Mouse (Mus musculus) midbrain, postnatal 0 days (tissue): ENCODE measurements around the gene Gabrd. TPM values are rescaled to one million over a fixed set of nuclear protein-coding genes. Genes with fewer than 3 reads are reported as not detected.
A peak's percentile ranks its signal among the peaks of the same experiment; 100 is the strongest.

Experiments
- ATAC-seq: fragments of 200-750 bp; cut with Nextera tagmentation; 2 replicates; pipeline ENCODE4 v1.8.0; 2017; ENCODE audit warnings: moderate number of reproducible peaks, mild to moderate bottlenecking, moderate TSS enrichment, moderate library complexity; ENCODE audit not compliant: low FRiP score
- DNase-seq: peaks from one replicate; pipeline ENCODE4 v3.0.0-alpha.2; 2015; ENCODE audit warnings: low spot score
- H3K27ac ChIP-seq: fragments of 300-500 bp; sonication (generic); 2 replicates; pipeline ENCODE4 v1.5.1; 2014; ENCODE audit warnings: low read depth, mild to moderate bottlenecking, low read length, mixed read lengths
- H3K27me3 ChIP-seq: fragments of 300-500 bp; sonication (generic); 2 replicates; pipeline ENCODE4 v1.6.1; 2014; ENCODE audit warnings: low read length, control low read depth, mixed read lengths; ENCODE audit not compliant: insufficient read depth
- H3K36me3 ChIP-seq: fragments of 300-500 bp; sonication (generic); 2 replicates; pipeline ENCODE4 v1.6.1; 2014; ENCODE audit warnings: low read length, control low read depth, mixed read lengths; ENCODE audit not compliant: insufficient read depth
- H3K4me1 ChIP-seq: fragments of 300-500 bp; sonication (generic); 2 replicates; pipeline ENCODE4 v1.6.1; 2014; ENCODE audit warnings: mild to moderate bottlenecking, control low read depth, antibody characterized with exemption, low read length, mixed read lengths; ENCODE audit not compliant: insufficient read depth
- H3K4me2 ChIP-seq: fragments of 300-500 bp; sonication (generic); 2 replicates; pipeline ENCODE4 v1.6.1; 2014; ENCODE audit warnings: low read depth, mild to moderate bottlenecking, low read length, mixed read lengths; ENCODE audit not compliant: poor library complexity, severe bottlenecking
- H3K4me3 ChIP-seq: fragments of 300-500 bp; sonication (generic); 2 replicates; pipeline ENCODE4 v1.5.1; 2014; ENCODE audit warnings: low read depth, mild to moderate bottlenecking, low read length, moderate library complexity
- H3K9ac ChIP-seq: fragments of 300-500 bp; sonication (generic); replicated peaks from 2 replicates; pipeline ENCODE4 v1.6.1; 2014; ENCODE audit warnings: mild to moderate bottlenecking, low read length, moderate library complexity, mixed read lengths; ENCODE audit not compliant: poor library complexity, severe bottlenecking
- H3K9me3 ChIP-seq: fragments of 300-500 bp; sonication (generic); 2 replicates; pipeline ENCODE4 v1.6.1; 2016; ENCODE audit warnings: low read length, control low read depth
- CTCF ChIP-seq: IDR thresholded peaks from 2 replicates; pipeline ENCODE4 v1.5.1; 2016; ENCODE audit warnings: antibody characterized with exemption, mild to moderate bottlenecking
- WGBS: fragments of 180-500 bp; shearing (Covaris S2); extraction: QIAGEN DNeasy Blood & Tissue Kit; methylation state at CpG from one replicate; pipeline ENCODE4 v1.1.7; 2014; 5-methylcytosine and 5-hydroxymethylcytosine counted together
- polyA plus RNA-seq: library from polyadenylated mRNA; unstranded; fragments of >200 nt; fragmentation: Nextera tagmentation; extraction: Ambion mirVana; gene quantifications from 2 replicates; pipeline ENCODE4 v1.2.1, GENCODE M21; 2015
- total RNA-seq: library from RNA; depleted of rRNA; stranded (reverse); fragments of >200 nt; gene quantifications from 2 replicates; pipeline ENCODE4 v1.2.3, GENCODE M21; 2014

The Gabrd gene
- total and polyA plus RNA-seq, 2 experiments from 2014 or later, result 0.11 to 0.36 TPM

- no peaks in the 10 kb centered on the region for H3K4me1 ChIP-seq
- H3K27me3 ChIP-seq, result peaks cover 9% of the 10 kb centered on the region
- H3K36me3 ChIP-seq, result no peaks in the 10 kb centered on the region
- H3K4me2 ChIP-seq, result no peak overlapping the region
- H3K9ac ChIP-seq, result no peak overlapping the region
- no peak for TF ChIP-seq CTCF
- no peaks in the 10 kb centered on the region for H3K9me3 ChIP-seq
- H3K27ac ChIP-seq, result no peak overlapping the region
- no peak for ATAC-seq
- 83% methylated on average over 7 of the region's 7 CpGs for WGBS
- no peak for DNase-seq
- H3K4me3 ChIP-seq, result no peak overlapping the region
Observed at GRCm38 (mm10) chr4:155354546-155354945, 43.4 kb downstream of the Gabrd start.

- TF ChIP-seq CTCF, result no peak
- no peaks in the 10 kb centered on the region for H3K36me3 ChIP-seq
- H3K4me3 ChIP-seq, result no peak overlapping the region
- WGBS, result 88% methylated on average over 6 of the region's 6 CpGs
- H3K9ac ChIP-seq, result no peak overlapping the region
- no peak overlapping the region for H3K4me2 ChIP-seq
- DNase-seq, result no peak
- no peaks in the 10 kb centered on the region for H3K9me3 ChIP-seq
- ATAC-seq, result no peak
- peaks cover 4% of the 10 kb centered on the region for H3K27me3 ChIP-seq
- no peaks in the 10 kb centered on the region for H3K4me1 ChIP-seq
- H3K27ac ChIP-seq, result no peak overlapping the region
Observed at GRCm38 (mm10) chr4:155354035-155354434, 43.9 kb downstream of the Gabrd start.

GRCm38 (mm10) chr4:155352581-155352980 is 45.3 kb downstream of the Gabrd start:
- ATAC-seq, result no peak
- H3K27me3 ChIP-seq, result no peaks in the 10 kb centered on the region
- no peaks in the 10 kb centered on the region for H3K4me1 ChIP-seq
- H3K9ac ChIP-seq, result no peak overlapping the region
- no peaks in the 10 kb centered on the region for H3K36me3 ChIP-seq
- WGBS, result 89% methylated on average over 3 of the region's 3 CpGs
- no peak overlapping the region for H3K4me2 ChIP-seq
- no peak for TF ChIP-seq CTCF
- no peaks in the 10 kb centered on the region for H3K9me3 ChIP-seq
- no peak for DNase-seq
- H3K27ac ChIP-seq, result no peak overlapping the region
- no peak overlapping the region for H3K4me3 ChIP-seq

- Histone ChIP-seq H3K9ac (no peak overlapping the region), H3K4me3 (no peak overlapping the region), H3K27ac (peak overlapping the region; percentile 98), H3K9me3 (no peaks in the 10 kb centered on the region), H3K4me2 (peak overlapping the region; percentile 82), H3K27me3 (no peaks in the 10 kb centered on the region), H3K36me3 (no peaks in the 10 kb centered on the region), H3K4me1 (peaks cover 14% of the 10 kb centered on the region; the same call in 1 of the 2 replicates)
- no peak for DNase-seq
- no peak for ATAC-seq
- TF ChIP-seq CTCF, result no peak
- 92% methylated on average over 12 of the region's 12 CpGs for WGBS
Observed at GRCm38 (mm10) chr4:155346350-155346749, 51.6 kb downstream of the Gabrd start.

- Histone ChIP-seq H3K4me1 (peaks cover 14% of the 10 kb centered on the region; the same call in 1 of the 2 replicates), H3K4me3 (peak overlapping the region; percentile 71), H3K27me3 (no peaks in the 10 kb centered on the region), H3K9ac (peak overlapping the region; percentile 90), H3K36me3 (no peaks in the 10 kb centered on the region), H3K27ac (peak overlapping the region; percentile 98), H3K4me2 (peak overlapping the region; percentile 82), H3K9me3 (no peaks in the 10 kb centered on the region)
- peak; percentile 88 for DNase-seq
- peak; percentile 88 for ATAC-seq
- no peak for TF ChIP-seq CTCF
- 1% methylated on average over 16 of the region's 16 CpGs for WGBS
Observed at GRCm38 (mm10) chr4:155345608-155345953, 52.3 kb downstream of the Gabrd start.

- H3K9ac ChIP-seq, result peak overlapping the region; percentile 90
- no peak for TF ChIP-seq CTCF
- H3K4me3 ChIP-seq, result peak overlapping the region; percentile 71
- ATAC-seq (peak; percentile 71), DNase-seq (peak; percentile 58)
- peak overlapping the region; percentile 82 for H3K4me2 ChIP-seq
- peaks cover 14% of the 10 kb centered on the region; the same call in 1 of the 2 replicates for H3K4me1 ChIP-seq
- no peaks in the 10 kb centered on the region for H3K36me3 ChIP-seq
- 4% methylated on average over 47 of the region's 47 CpGs for WGBS
- peak overlapping the region; percentile 98 for H3K27ac ChIP-seq
- no peaks in the 10 kb centered on the region for H3K27me3 ChIP-seq
- H3K9me3 ChIP-seq, result no peaks in the 10 kb centered on the region
Observed at GRCm38 (mm10) chr4:155344716-155345607, 53.0 kb downstream of the Gabrd start.
